Mouse (Mus musculus): Measurements from ENCODE around the gene Gas2l1. TPM values are rescaled to one million over a fixed set of nuclear protein-coding genes. Genes with fewer than 3 reads are reported as not detected.

The Gas2l1 gene
- total RNA-seq, 2 experiments from 2014 or later = 3.6 to 6.5 TPM

- no peak for DNase-seq (ENCODE audit: low spot score)
These were observed 658 bp downstream of the Gas2l1 start for GRCm38 (mm10) chr11:5064282-5065055.

DNA sequence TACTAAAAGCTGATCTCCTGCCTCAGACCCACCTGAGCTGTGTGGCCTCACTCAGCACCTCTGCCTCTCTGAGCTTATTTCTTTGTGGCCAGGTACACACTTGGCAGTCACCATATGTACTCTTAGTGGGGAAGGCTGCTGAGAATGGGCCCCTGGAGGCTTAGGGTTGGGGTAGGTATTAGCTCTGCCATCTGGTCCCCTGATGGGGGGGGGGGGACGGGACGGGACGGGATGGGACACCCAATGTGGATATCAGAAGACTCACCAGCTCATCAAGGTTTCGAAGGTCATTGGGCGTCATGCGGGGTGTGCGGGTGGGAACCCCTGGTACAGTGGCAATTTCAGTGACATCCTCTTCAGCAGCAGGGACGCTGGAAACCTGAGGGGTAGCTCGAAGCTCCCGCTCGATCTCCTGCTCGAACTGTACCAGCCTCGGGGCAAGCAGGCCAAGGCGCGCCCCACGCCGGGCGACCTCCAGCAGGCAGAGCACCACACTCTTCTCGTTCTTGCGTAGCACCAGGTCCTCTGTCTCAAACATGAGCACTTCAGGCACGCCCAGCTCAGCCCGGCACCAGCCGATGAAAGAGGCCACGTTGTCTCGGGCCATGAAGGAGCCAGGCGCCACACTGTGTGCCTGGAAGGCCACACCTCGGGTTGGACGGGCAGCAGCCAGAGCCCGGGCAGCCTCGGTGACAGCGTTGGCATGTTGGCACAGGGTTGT lies 1.4 kb downstream of the Gas2l1 start:
- DNase-seq (ENCODE audit: low spot score) = no peak

- DNase-seq (ENCODE audit: low spot score) = no peak
These were observed 2.1 kb downstream of the Gas2l1 start for GRCm38 (mm10) chr11:5062860-5063505.

- DNase-seq (ENCODE audit: low spot score) = no peak
These were observed 2.8 kb downstream of the Gas2l1 start for GRCm38 (mm10) chr11:5062326-5062725.

GRCm38 (mm10) chr11:5061413-5062139 lies 3.6 kb downstream of the Gas2l1 start:
- DNase-seq (ENCODE audit: low spot score) = peak; percentile 93

DNA sequence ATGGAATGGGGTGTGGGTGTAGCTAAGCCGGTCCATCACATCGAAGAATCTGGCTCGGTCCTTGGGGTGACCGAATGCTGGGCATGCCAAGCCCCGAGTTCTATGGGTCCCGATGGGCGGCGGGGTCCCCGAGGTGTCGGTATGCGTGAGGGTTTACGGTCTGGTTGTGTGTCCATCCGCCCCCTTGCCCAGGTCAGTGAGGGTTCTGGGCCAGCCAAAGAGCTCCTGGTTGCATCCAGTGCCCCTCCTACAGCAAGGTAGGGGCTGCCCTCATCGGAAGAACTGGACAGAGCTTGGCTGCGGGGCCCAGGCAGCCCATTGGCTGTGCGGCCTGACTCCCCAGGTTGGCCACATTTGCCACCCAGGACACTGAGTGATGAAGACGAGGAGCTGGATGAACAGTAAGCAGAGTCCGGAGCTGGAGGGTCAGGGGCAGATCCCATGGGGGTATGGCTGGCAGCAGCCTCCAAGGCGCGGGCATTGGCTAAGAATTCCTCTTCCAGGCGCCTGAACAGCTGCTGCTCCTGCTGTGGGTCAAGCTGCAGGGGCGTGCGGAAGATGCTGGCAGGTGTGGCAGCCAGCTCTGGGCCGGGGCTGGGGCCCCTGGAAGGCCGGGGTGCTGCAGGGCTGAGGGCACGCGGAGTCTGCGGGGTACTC lies 4.2 kb downstream of the Gas2l1 start:
- DNase-seq (ENCODE audit: low spot score) = no peak

DNA sequence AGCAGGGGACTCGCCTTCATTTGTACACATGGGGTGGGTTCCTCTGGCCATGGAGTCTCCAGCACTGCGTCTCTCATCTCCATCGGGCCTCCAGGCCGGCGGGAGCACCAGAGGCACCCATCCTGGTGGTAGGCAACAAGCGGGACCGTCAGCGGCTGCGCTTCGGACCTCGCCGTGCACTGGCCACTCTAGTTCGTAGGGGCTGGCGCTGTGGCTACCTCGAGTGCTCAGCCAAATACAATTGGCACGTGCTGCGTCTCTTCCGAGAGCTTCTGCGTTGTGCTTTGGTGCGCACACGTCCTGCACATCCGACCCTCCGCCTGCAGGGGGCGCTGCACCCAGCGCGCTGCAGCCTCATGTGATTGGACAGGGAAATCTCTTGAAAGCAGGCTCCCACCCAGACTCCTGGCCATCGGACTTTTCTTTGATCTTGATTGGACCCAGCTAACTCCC lies 5.4 kb downstream of the Gas2l1 start:
- no peak for DNase-seq (ENCODE audit: low spot score)

GRCm38 (mm10) chr11:5059230-5059629 lies 5.9 kb downstream of the Gas2l1 start:
- DNase-seq (ENCODE audit: low spot score) = no peak

- no peak for DNase-seq (ENCODE audit: low spot score)
These were observed 6.3 kb downstream of the Gas2l1 start for GRCm38 (mm10) chr11:5058783-5059182.

GRCm38 (mm10) chr11:5057856-5058641 lies 7.1 kb downstream of the Gas2l1 start, which contains the start of gene Rasl10a:
Rasl10a (plus strand) TSS chr11:5058128.
- no peak for DNase-seq (ENCODE audit: low spot score)

- no peak for DNase-seq (ENCODE audit: low spot score)
These were observed 7.6 kb downstream of the Gas2l1 start for GRCm38 (mm10) chr11:5057541-5057855.

GRCm38 (mm10) chr11:5057064-5057463 lies 8.1 kb downstream of the Gas2l1 start:
- DNase-seq (ENCODE audit: low spot score) = no peak

GRCm38 (mm10) chr11:5055945-5056938 lies 8.9 kb downstream of the Gas2l1 start:
- DNase-seq (ENCODE audit: low spot score) = no peak

DNA sequence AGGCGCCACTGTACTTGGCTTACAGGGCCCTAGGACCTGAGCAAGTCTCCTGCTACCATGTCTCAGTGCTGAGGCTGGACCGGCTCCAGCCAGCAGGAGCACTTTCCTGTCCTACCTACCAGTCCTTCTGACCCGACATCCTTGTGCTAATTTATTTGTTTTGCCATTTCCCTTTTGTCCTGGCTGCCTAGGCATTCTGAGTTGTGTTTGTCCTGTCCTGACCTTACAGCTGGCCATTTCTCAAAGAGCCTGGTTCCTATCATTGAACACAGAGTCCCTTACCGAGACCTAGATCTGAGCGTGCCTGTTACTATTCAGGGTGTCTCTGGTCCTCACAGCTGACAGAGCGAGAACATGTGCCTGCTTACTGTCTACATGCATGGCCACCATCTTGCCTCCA lies 10.3 kb downstream of the Gas2l1 start:
- DNase-seq (ENCODE audit: low spot score) = no peak

- no peak for DNase-seq (ENCODE audit: low spot score)
These were observed 11.0 kb downstream of the Gas2l1 start for GRCm38 (mm10) chr11:5054151-5054550.

GRCm38 (mm10) chr11:5052200-5052854 lies 12.8 kb downstream of the Gas2l1 start:
- no peak for DNase-seq (ENCODE audit: low spot score)

- no peak for DNase-seq (ENCODE audit: low spot score)
These were observed 13.5 kb downstream of the Gas2l1 start for GRCm38 (mm10) chr11:5051629-5052028.

GRCm38 (mm10) chr11:5046321-5046926 lies 18.7 kb downstream of the Gas2l1 start:
- DNase-seq (ENCODE audit: low spot score) = no peak

Data from gastrocnemius, adult 18-20 months (tissue).